Mouse (Mus musculus): ENCODE results near the gene Dgkq. TPM values are rescaled to one million over a fixed set of nuclear protein-coding genes. Genes with fewer than 3 reads are reported as not detected.

Gene Dgkq
- polyA plus RNA-seq, 1 experiment from 2014 or later, result 12.8 TPM

GRCm38 (mm10) chr5:108700346-108700745 is 30.9 kb upstream of the Dgkq start:
- no peaks in the 10 kb centered on the region for H3K9me3 ChIP-seq (replicated peaks)
- H3K4me1 ChIP-seq, result peaks cover 51% of the 10 kb centered on the region
- no peak for DNase-seq (ENCODE audit: low spot score)
- H3K4me3 ChIP-seq, result no peak overlapping the region
- peak overlapping the region; percentile 57 for H3K27ac ChIP-seq (replicated peaks)
- peaks cover 46% of the 10 kb centered on the region for H3K36me3 ChIP-seq
- peaks cover 8% of the 10 kb centered on the region; the same call in 1 of the 2 replicates for H3K27me3 ChIP-seq (ENCODE audit: low read depth, poor library complexity, severe bottlenecking)
- 62% methylated on average over 3 of the region's 3 CpGs for WGBS

- peak overlapping the region; percentile 28; the same call in 1 of the 2 replicates for H3K4me3 ChIP-seq
- 17% methylated on average over 4 of the region's 4 CpGs for WGBS
- peaks cover 26% of the 10 kb centered on the region for H3K27me3 ChIP-seq (ENCODE audit: low read depth, poor library complexity, severe bottlenecking)
- peaks cover 16% of the 10 kb centered on the region for H3K36me3 ChIP-seq
- peak; percentile 44 for DNase-seq (ENCODE audit: low spot score)
- H3K9me3 ChIP-seq (replicated peaks), result no peaks in the 10 kb centered on the region
- peaks cover 71% of the 10 kb centered on the region for H3K4me1 ChIP-seq
- H3K27ac ChIP-seq (replicated peaks), result peak overlapping the region; percentile 78
These were observed 27.9 kb upstream of the Dgkq start for GRCm38 (mm10) chr5:108697341-108697753.

GRCm38 (mm10) chr5:108696542-108696941 is 27.1 kb upstream of the Dgkq start:
- Histone ChIP-seq H3K36me3 (0 out of 2 replicates have a peak, but pooled peaks cover 8% of the 10 kb centered on the region), H3K27me3 (ENCODE audit: low read depth, poor library complexity, severe bottlenecking) (peaks cover 34% of the 10 kb centered on the region), H3K4me3 (no peak overlapping the region; the same call in 1 of the 2 replicates), H3K4me1 (peaks cover 77% of the 10 kb centered on the region), H3K9me3 (replicated peaks) (no peaks in the 10 kb centered on the region), H3K27ac (replicated peaks) (no peak overlapping the region)
- DNase-seq (ENCODE audit: low spot score), result no peak
- WGBS, result 78% methylated on average over 3 of the region's 3 CpGs

DNA sequence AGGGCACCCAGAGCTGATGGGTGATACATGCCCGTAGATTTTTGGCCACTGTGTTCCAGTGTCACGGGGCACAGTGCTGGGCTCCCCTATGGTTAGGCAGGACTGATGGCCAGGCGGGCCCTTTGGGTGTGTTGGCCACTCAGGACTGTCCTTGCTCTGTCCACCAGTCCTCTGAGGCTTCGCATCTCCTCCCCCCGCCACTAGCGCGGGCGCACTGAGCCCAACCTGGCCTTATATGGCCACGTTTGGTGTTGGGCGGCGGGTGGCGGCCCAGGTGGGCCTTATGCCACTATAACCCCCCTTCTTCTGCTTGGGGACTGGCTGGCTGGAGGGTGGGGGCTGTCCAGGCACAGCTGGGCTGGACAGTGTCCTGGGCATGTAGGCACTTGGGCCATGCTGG is 26.4 kb upstream of the Dgkq start:
- peaks cover 73% of the 10 kb centered on the region for H3K4me1 ChIP-seq
- DNase-seq (ENCODE audit: low spot score), result no peak
- 0 out of 2 replicates have a peak, but pooled peaks cover 8% of the 10 kb centered on the region for H3K36me3 ChIP-seq
- H3K4me3 ChIP-seq, result peak overlapping the region; percentile 87; the same call in 1 of the 2 replicates
- H3K9me3 ChIP-seq (replicated peaks), result no peaks in the 10 kb centered on the region
- no peak overlapping the region for H3K27ac ChIP-seq (replicated peaks)
- WGBS, result 94% methylated on average over 12 of the region's 12 CpGs
- H3K27me3 ChIP-seq (ENCODE audit: low read depth, poor library complexity, severe bottlenecking), result peaks cover 38% of the 10 kb centered on the region

- Histone ChIP-seq H3K36me3 (0 out of 2 replicates have a peak, but pooled peaks cover 8% of the 10 kb centered on the region), H3K4me3 (peak overlapping the region; percentile 87), H3K27ac (replicated peaks) (peak overlapping the region; percentile 89), H3K4me1 (peaks cover 60% of the 10 kb centered on the region), H3K27me3 (ENCODE audit: low read depth, poor library complexity, severe bottlenecking) (peaks cover 38% of the 10 kb centered on the region), H3K9me3 (replicated peaks) (no peaks in the 10 kb centered on the region)
- DNase-seq (ENCODE audit: low spot score), result peak; percentile 56
- WGBS, result under 1% methylated on average over 98 of the region's 99 CpGs
These were observed 25.1 kb upstream of the Dgkq start for GRCm38 (mm10) chr5:108694352-108695261.

GRCm38 (mm10) chr5:108693872-108694288 is 24.4 kb upstream of the Dgkq start:
- peak; percentile 93 for DNase-seq (ENCODE audit: low spot score)
- H3K36me3 ChIP-seq, result 0 out of 2 replicates have a peak, but pooled peaks cover 5% of the 10 kb centered on the region
- peak overlapping the region; percentile 89 for H3K27ac ChIP-seq (replicated peaks)
- H3K4me1 ChIP-seq, result peaks cover 63% of the 10 kb centered on the region
- under 1% methylated on average over 42 of the region's 43 CpGs for WGBS
- peaks cover 38% of the 10 kb centered on the region for H3K27me3 ChIP-seq (ENCODE audit: low read depth, poor library complexity, severe bottlenecking)
- peak overlapping the region; percentile 87 for H3K4me3 ChIP-seq
- no peaks in the 10 kb centered on the region for H3K9me3 ChIP-seq (replicated peaks)

- Histone ChIP-seq H3K4me1 (peaks cover 49% of the 10 kb centered on the region), H3K4me3 (peak within 1 kb of the TSS; percentile 87), H3K9me3 (replicated peaks) (no peaks in the 10 kb centered on the region), H3K27me3 (ENCODE audit: low read depth, poor library complexity, severe bottlenecking) (peaks cover 38% of the 10 kb centered on the region), H3K36me3 (no peaks in the 10 kb centered on the region), H3K27ac (replicated peaks) (no peak within 1 kb of the TSS)
- 4% methylated on average over 16 of the region's 18 CpGs for WGBS
- peak; percentile 46 for DNase-seq (ENCODE audit: low spot score)
These were observed 22.8 kb upstream of the Dgkq start, which contains the start of gene Fgfrl1 for GRCm38 (mm10) chr5:108692271-108692670. Gene Fgfrl1 (plus strand): TSS chr5:108692382.

DNA sequence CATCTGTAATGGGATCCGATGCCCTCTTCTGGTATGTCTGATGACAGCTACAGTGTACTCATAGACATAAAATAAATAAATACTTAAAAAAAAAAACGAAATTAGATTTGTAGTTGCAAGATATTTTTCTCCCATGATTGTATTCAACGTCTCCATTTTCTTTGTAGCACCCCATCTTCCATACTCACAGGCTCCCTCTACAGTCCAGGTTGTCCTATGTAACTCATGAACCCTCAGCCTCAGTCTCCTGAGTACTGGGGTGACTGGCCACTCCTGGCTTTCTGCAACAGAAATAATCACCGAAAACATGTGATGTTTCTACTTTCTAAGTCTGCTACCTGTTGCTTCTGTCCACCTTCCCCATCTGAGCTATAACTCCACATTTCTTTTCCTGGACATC is 21.7 kb upstream of the Dgkq start:
- H3K9me3 ChIP-seq (replicated peaks), result no peaks in the 10 kb centered on the region
- 75% methylated on average over 4 of the region's 4 CpGs for WGBS
- no peak for DNase-seq (ENCODE audit: low spot score)
- peaks cover 38% of the 10 kb centered on the region for H3K4me1 ChIP-seq
- H3K27ac ChIP-seq (replicated peaks), result no peak overlapping the region
- peaks cover 38% of the 10 kb centered on the region for H3K27me3 ChIP-seq (ENCODE audit: low read depth, poor library complexity, severe bottlenecking)
- H3K4me3 ChIP-seq, result no peak overlapping the region
- H3K36me3 ChIP-seq, result no peaks in the 10 kb centered on the region

GRCm38 (mm10) chr5:108689091-108689490 is 19.6 kb upstream of the Dgkq start:
- WGBS, result 76% methylated on average over 5 of the region's 5 CpGs
- H3K4me3 ChIP-seq, result no peak overlapping the region
- H3K27me3 ChIP-seq (ENCODE audit: low read depth, poor library complexity, severe bottlenecking), result peaks cover 25% of the 10 kb centered on the region
- H3K9me3 ChIP-seq (replicated peaks), result no peaks in the 10 kb centered on the region
- DNase-seq (ENCODE audit: low spot score), result no peak
- no peaks in the 10 kb centered on the region for H3K36me3 ChIP-seq
- H3K27ac ChIP-seq (replicated peaks), result no peak overlapping the region
- H3K4me1 ChIP-seq, result peaks cover 22% of the 10 kb centered on the region

- no peak overlapping the region for H3K4me3 ChIP-seq
- H3K4me1 ChIP-seq, result peaks cover 17% of the 10 kb centered on the region
- H3K36me3 ChIP-seq, result no peaks in the 10 kb centered on the region
- WGBS, result 92% methylated on average over 6 of the region's 6 CpGs
- no peaks in the 10 kb centered on the region for H3K27me3 ChIP-seq (ENCODE audit: low read depth, poor library complexity, severe bottlenecking)
- no peak for DNase-seq (ENCODE audit: low spot score)
- H3K27ac ChIP-seq (replicated peaks), result no peak overlapping the region
- no peaks in the 10 kb centered on the region for H3K9me3 ChIP-seq (replicated peaks)
These were observed 11.4 kb upstream of the Dgkq start for GRCm38 (mm10) chr5:108680871-108681270.

GRCm38 (mm10) chr5:108679909-108680308 is 10.4 kb upstream of the Dgkq start:
- Histone ChIP-seq H3K4me1 (peaks cover 19% of the 10 kb centered on the region), H3K27me3 (ENCODE audit: low read depth, poor library complexity, severe bottlenecking) (no peaks in the 10 kb centered on the region), H3K36me3 (no peaks in the 10 kb centered on the region), H3K9me3 (replicated peaks) (no peaks in the 10 kb centered on the region), H3K4me3 (no peak overlapping the region), H3K27ac (replicated peaks) (no peak overlapping the region)
- no peak for DNase-seq (ENCODE audit: low spot score)
- 60% methylated on average over 3 of the region's 3 CpGs for WGBS

DNA sequence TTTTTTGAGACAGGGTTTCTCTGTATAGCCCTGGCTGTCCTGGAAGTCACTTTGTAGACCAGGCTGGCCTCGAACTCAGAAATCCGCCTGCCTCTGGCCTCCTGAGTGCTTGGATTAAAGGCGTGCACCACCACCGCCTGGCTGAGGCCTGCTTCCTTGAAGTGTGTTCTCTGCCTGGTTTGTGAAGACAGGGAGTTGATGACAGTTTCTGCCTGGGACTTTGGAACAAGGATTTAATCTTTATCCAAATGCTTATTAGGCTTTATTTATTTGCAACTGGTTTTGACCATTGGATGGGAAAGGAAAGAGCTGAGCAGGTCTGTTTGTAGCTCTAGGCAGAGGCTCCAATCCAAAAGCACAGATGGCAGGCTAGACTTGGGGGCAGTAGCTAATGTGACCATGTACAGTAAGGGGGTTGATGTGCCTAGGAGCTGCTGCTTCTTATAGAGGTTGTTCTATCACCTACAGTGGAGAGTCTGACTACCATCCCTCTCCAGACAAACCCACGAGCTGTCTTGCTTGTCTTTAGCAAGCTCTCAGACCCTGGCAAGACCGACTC is 8.9 kb upstream of the Dgkq start:
- Histone ChIP-seq H3K4me3 (no peak overlapping the region), H3K36me3 (peaks cover 3% of the 10 kb centered on the region; the same call in 1 of the 2 replicates), H3K27ac (replicated peaks) (no peak overlapping the region), H3K27me3 (ENCODE audit: low read depth, poor library complexity, severe bottlenecking) (no peaks in the 10 kb centered on the region), H3K9me3 (replicated peaks) (no peaks in the 10 kb centered on the region), H3K4me1 (peaks cover 19% of the 10 kb centered on the region)
- 83% methylated on average over 6 of the region's 6 CpGs for WGBS
- no peak for DNase-seq (ENCODE audit: low spot score)
